Mouse (Mus musculus) right cerebral cortex, postnatal 4 days (tissue): ENCODE results near the gene Vsnl1.

ENCODE experiments used
- DNase-seq: peaks from one replicate; pipeline ENCODE4 v3.0.0-alpha.2; 2022

Gene Vsnl1

GRCm38 (mm10) chr12:11436497-11437265 lies at the start of gene Vsnl1:
TSS of gene Vsnl1 (minus strand) at chr12:11436613.
- DNase-seq, result peak; percentile 84

DNA sequence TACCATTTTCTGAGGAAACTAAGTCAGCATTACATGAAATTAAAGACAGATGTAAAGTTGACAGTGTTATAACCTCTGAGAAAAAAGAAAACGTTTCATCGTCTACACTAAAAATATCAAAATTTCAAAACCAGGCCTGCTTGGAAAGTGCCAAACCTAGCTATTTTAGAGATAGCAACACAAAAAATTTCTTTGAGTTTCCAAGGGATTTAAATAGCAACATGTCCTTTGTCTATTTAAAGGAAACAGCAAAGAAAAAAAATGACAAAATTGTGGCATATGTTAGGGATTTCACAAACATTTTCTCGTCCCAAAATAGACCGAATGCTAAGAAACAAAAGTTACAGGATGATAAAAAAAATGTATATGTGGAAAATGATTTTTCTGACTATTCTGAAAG lies 20.2 kb upstream of the Vsnl1 start:
- DNase-seq, result no peak

DNA sequence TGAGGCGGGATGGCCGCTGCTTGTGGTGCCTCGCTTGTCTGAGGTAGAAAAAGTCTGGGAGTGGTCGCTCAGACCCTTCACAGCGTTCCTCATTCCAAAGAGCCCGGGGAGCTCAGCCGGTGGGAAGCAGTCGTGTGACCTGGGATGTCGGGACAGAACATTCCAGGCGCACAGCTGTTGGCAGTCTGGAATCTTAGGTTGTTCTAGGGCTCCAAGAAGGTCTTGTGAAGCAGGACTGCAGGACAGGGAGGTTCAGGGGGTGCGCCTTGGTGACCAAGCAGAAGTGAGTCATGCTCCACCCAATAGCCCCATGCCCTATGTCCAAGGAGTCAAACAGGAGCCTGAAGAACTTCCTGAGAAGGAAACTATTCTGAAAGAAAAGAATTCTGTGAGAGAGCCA lies 19.8 kb upstream of the Vsnl1 start:
- DNase-seq, result no peak

DNA sequence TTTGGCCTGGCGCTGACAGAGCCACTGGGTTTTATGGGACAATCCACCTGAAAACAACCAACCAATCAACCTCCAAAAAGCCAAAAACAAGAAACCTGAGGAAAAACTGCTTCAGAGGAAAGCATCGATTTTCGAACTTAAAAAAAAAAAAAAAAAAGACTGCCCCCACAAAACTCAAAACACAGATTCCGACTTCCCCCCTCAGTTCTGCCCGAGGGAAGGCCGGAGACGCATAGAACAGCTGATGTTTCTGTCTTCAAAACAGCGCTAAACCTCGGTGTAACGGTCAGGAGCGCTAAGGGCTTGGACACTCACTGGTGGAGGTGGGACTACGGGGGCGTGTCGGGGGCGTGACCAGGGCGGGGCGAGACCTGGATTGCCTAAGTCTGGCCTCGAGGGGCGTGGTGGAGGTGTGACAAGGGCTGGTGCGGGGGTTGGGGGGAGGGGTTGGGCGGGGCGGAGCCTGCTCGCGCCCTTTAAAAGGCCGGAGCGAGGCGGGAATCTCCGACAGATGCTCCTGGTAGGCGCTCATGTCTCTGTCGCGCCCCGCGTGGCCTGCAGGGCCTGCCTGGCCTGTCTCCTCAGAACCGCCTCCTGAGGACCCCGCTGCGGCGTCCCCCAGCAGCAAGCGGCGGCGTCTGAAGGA lies 19.3 kb upstream of the Vsnl1 start, which contains the start of gene Rad51ap2:
TSS of gene Rad51ap2 (plus strand) at position 531 of the 646 bp plus-strand sequence.
- peak; percentile 80 for DNase-seq

- no peak for DNase-seq
Observed at GRCm38 (mm10) chr12:11454146-11454545, 17.7 kb upstream of the Vsnl1 start.

DNA sequence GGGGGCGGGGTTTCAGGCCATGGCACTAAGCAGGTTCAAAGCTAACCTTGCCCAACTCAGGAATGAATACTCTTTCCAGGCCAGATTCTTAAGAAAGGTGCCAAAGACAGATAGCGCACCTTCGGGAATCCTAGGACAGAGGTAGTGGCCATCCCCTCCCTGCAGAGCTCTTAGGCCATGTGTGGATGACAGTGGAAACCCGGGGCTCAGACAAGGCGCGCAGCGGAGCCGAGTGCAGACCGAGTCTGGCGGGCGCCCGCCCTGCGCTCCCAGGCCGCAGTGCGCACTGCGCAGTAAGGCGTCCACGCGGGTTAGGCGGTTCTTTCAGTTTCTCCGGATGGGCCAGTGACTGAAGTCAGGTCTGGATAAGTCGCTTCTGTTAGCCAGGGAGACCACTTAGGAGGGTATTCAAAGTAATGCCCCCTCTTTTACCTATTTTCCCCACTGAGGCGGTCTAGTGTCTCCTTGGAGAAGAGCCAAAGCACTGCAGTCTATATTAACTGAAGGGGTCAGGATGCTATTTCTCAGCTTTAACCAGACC lies 1.6 kb upstream of the Vsnl1 start:
- DNase-seq, result peak; percentile 34

- DNase-seq, result peak; percentile 96
Observed at GRCm38 (mm10) chr12:11437266-11437906, 973 bp upstream of the Vsnl1 start.

GRCm38 (mm10) chr12:11436023-11436350 lies 426 bp downstream of the Vsnl1 start:
- no peak for DNase-seq

DNA sequence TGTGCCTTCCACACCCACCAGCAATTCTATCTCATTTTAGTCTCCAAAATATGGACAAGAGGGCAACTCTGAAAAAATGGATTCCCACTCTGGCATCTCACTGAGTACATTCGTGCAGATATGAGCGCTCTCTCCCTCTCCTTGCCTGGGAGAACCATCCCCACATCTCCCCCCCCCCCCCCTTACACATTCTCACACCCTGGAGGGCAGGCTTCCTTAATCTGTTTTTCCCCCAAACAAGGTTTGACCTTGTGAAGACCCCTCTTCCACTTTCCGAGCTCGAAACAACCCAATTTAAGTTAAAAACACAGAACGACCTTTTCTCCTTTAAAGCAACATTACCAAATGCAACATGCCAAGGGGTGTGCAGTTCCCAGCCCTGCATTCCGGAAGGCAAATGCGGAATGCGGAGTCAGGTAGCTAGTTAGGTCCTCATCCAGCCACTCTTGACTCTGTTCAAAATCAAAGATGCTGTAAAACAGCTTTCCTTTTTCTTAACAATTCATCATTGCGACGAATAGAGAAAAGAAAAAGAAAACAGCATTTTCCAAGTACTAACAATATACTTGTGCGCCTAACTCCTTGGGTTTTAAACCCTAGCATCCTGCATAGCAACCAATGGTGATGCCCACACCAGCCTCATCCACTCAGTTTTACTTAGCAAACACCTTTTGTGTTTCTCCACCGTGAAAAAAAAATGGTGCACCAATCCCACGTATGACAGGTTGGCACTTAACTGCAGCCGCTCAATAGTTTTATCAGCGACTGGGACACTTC lies 979 bp downstream of the Vsnl1 start:
- no peak for DNase-seq

DNA sequence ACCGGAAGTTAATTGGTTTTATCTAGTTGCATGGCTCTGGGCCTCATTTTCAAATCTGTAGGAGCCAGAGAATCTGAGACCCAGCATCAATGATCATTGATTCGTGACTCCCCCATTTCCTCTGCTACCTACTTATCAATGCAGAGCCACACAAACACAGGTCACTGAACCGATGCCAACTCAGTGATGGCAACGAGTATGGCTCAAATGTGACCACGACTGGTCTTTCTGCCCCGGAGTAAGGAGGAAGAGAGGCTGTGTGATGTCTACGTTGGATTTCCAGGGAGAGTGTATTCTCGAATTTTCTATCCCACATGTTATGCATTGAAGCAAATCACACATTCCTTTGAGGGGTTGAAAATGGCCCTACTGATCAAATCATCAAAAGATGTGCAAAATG lies 2.0 kb downstream of the Vsnl1 start:
- no peak for DNase-seq

GRCm38 (mm10) chr12:11433716-11434115 lies 2.7 kb downstream of the Vsnl1 start:
- peak; percentile 10 for DNase-seq

DNA sequence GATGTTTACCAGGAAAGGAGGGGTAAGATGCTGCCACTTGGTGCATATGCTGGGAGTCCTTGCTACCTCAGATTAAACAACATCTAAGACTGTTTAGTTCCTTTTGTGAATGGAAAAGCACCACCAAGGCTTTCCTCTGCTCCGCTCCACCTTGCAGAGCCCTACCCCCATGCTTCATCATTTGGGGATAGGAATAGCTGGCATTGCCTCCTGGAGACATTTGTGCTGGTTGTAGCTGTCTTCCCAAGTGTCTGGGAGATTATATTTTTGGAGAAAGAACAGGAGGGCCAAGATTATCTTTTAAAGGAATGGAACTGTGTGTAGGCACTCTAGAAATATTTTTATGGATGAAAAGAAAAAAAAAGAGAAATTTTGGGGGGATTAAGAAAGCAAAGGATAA lies 3.3 kb downstream of the Vsnl1 start:
- DNase-seq, result no peak

GRCm38 (mm10) chr12:11427396-11427795 lies 9.0 kb downstream of the Vsnl1 start:
- DNase-seq, result no peak

DNA sequence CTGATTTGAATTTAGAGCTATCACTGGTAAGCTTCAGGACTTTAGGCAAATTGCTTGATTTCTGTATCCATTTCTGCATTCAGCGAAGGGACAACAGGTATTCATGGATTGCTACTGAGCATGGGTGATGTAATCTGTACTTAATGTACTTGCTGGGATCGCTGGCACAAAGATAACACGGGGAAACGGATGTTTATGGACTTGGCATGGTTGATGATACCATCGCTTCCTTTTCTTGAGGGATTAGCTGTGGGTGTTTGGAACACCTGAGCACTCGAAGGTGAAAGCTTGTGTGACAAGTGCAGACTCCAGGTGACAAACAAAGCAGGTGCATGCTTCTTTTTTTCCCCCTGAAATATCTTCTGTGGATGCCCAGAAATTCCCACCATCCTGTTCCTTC lies 18.3 kb downstream of the Vsnl1 start:
- no peak for DNase-seq

GRCm38 (mm10) chr12:11407679-11408078 lies 28.7 kb downstream of the Vsnl1 start:
- no peak for DNase-seq

GRCm38 (mm10) chr12:11398791-11399190 lies 37.6 kb downstream of the Vsnl1 start:
- no peak for DNase-seq

DNA sequence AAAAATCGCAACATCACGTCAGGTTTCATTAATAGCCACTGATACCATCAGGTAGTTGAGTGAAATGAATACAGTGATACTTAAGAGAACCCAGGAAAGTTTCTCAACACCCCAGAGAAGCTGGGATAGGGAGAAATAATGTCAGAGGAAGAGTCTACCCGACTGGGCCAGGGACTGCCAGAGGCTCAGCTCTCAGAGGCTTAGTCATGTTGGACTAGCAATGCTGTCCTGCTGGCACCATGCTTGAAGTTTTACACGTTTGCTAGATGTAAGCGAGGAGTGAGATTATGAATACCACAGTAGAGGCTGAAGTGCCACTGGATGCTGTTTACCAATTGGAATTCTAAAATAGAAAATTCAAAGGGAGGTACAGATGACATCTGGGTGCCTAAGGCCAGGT lies 39.4 kb downstream of the Vsnl1 start:
- DNase-seq, result no peak

DNA sequence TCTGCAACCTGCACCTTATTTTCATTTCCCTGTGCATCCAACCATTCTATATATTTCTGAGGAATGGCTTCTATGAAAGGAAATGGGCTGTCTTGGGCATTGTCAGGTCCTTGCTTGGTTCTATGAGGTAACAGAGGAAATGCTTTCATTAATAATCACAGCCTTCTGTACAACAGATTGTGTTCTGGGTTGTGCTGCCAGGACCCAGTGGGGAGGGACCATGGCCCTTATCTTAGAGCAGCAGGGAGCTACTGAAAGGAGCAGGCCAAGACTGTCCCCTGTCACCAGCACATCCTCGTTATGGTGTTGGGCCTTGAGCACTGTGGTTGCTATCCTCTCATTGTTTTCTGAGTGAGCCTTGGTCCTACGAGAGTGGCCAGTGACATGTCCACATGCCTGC lies 40.9 kb downstream of the Vsnl1 start:
- DNase-seq, result no peak

- no peak for DNase-seq
Observed at GRCm38 (mm10) chr12:11392525-11392924, 43.9 kb downstream of the Vsnl1 start.

- DNase-seq, result peak; percentile 26
Observed at GRCm38 (mm10) chr12:11391244-11391949, 45.0 kb downstream of the Vsnl1 start.

GRCm38 (mm10) chr12:11389141-11389540 lies 47.3 kb downstream of the Vsnl1 start:
- DNase-seq, result no peak

- DNase-seq, result no peak
Observed at GRCm38 (mm10) chr12:11384754-11385153, 51.7 kb downstream of the Vsnl1 start.
